In the genomic region with DNA sequence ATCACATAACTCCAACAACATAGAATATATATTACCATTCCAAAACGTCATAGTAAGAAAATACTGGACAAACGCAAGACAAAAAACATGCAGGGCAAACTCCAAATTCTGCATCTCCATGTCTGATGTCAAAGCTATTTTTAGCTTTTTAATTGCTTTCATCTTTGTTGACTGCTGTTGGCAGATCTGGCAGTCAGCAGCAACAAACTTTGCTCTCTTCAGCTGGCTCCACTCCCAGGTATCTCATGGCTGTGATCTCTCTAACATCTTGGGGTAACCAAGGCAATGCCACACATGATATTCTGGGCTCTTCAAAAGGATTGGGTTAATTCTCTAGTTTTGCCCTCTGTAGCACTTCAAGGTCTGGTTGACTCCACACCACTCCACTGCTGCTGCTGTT, we compare ENCODE assay signal across 18 mouse cellular contexts.
"Had no signal": no experiment of that assay in that cellular context is flagged by ENCODE, and none has a peak within 500 bp of the region (broad histone marks: within the 10 kb centered on the region; RNA-seq: fewer than 3 reads in every experiment).

No protein-coding gene starts in this region.

- H3K4me1 ChIP-seq: intestine, embryonic 15.5 days; limb, embryonic 12.5 days; limb, embryonic 15.5 days; liver, embryonic 13.5 days; neural tube, embryonic 13.5 days; stomach, embryonic 15.5 days had no signal

- H3K4me2 ChIP-seq: intestine, embryonic 15.5 days; limb, embryonic 12.5 days; limb, embryonic 15.5 days; liver, embryonic 13.5 days; midbrain, embryonic 11.5 days; neural tube, embryonic 13.5 days; stomach, embryonic 15.5 days had no signal

- DNase-seq: left cerebral cortex, postnatal 4 days; liver, embryonic 13.5 days; lung, adult 2 months; lung, postnatal 14 days; lung, postnatal 4 days; midbrain, embryonic 14.5 days; retina, postnatal 1 day; right cerebral cortex, postnatal 25 days; spleen, adult 18-20 months; thymus, postnatal 25 days had no signal

- H3K9me3 ChIP-seq: intestine, embryonic 15.5 days; limb, embryonic 12.5 days; limb, embryonic 15.5 days; neural tube, embryonic 13.5 days; stomach, embryonic 15.5 days had no signal

- H3K27me3 ChIP-seq: intestine, embryonic 15.5 days; limb, embryonic 12.5 days; limb, embryonic 15.5 days; liver, embryonic 13.5 days; neural tube, embryonic 13.5 days; stomach, embryonic 15.5 days had no signal

- H3K9ac ChIP-seq: intestine, embryonic 15.5 days; limb, embryonic 12.5 days; limb, embryonic 15.5 days; liver, embryonic 13.5 days; neural tube, embryonic 13.5 days; stomach, embryonic 15.5 days had no signal

- ATAC-seq: intestine, embryonic 15.5 days had no signal

- H3K4me3 ChIP-seq: intestine, embryonic 15.5 days; limb, embryonic 12.5 days; limb, embryonic 15.5 days; liver, embryonic 13.5 days; myocyte; neural tube, embryonic 13.5 days; stomach, embryonic 15.5 days had no signal

- H3K36me3 ChIP-seq: intestine, embryonic 15.5 days; limb, embryonic 12.5 days; limb, embryonic 15.5 days; liver, embryonic 13.5 days; neural tube, embryonic 13.5 days; stomach, embryonic 15.5 days had no signal

- H3K27ac ChIP-seq: intestine, embryonic 15.5 days; kidney, postnatal 0 days; limb, embryonic 12.5 days; limb, embryonic 15.5 days; liver, embryonic 13.5 days; neural tube, embryonic 13.5 days; stomach, embryonic 15.5 days had no signal
